Mouse (Mus musculus) erythroblast, embryonic 14.5 days (primary cell): Measurements from ENCODE around the gene Gm10840. TPM values are rescaled to one million over a fixed set of nuclear protein-coding genes. Genes with fewer than 3 reads are reported as not detected.
"Not testable (repeated sequence)": the region's sequence is repeated elsewhere in the genome, so short reads cannot be mapped to it uniquely, and the experiment has no call there.

Experiments
- H3K27me3 ChIP-seq: 2 replicates; pipeline ENCODE4 v1.6.1; 2012; ENCODE audit warnings: inconsistent platforms; ENCODE audit not compliant: control insufficient read depth
- H3K36me3 ChIP-seq: 2 replicates; pipeline ENCODE4 v1.6.1; 2012; ENCODE audit warnings: mild to moderate bottlenecking, inconsistent platforms; ENCODE audit not compliant: control insufficient read depth
- H3K4me1 ChIP-seq: 2 replicates; pipeline ENCODE4 v1.6.1; 2012; ENCODE audit warnings: inconsistent platforms; ENCODE audit not compliant: control insufficient read depth
- H3K4me3 ChIP-seq: replicated peaks from 2 replicates; pipeline ENCODE3; 2012; ENCODE audit warnings: moderate library complexity, mild to moderate bottlenecking, inconsistent platforms
- H3K9me3 ChIP-seq: 2 replicates; pipeline ENCODE4 v1.6.1; 2012; ENCODE audit warnings: low read length, inconsistent platforms, mixed read lengths; ENCODE audit not compliant: control insufficient read depth
- GATA1 ChIP-seq: IDR thresholded peaks from 2 replicates; pipeline ENCODE4 v1.6.1; 2012; ENCODE audit warnings: low read length, inconsistent platforms, mixed read lengths
- TAL1 ChIP-seq: IDR thresholded peaks from 3 replicates; pipeline ENCODE4 v1.6.1; 2012; ENCODE audit warnings: low read length, inconsistent platforms, mixed read lengths
- polyA plus RNA-seq: library from polyadenylated mRNA; stranded (reverse); fragments of >175 nt; gene quantifications from 2 replicates; pipeline ENCODE4 v1.2.3, GENCODE M21; 2012

The Gm10840 gene
- not detected in 2 replicates for polyA plus RNA-seq

DNA sequence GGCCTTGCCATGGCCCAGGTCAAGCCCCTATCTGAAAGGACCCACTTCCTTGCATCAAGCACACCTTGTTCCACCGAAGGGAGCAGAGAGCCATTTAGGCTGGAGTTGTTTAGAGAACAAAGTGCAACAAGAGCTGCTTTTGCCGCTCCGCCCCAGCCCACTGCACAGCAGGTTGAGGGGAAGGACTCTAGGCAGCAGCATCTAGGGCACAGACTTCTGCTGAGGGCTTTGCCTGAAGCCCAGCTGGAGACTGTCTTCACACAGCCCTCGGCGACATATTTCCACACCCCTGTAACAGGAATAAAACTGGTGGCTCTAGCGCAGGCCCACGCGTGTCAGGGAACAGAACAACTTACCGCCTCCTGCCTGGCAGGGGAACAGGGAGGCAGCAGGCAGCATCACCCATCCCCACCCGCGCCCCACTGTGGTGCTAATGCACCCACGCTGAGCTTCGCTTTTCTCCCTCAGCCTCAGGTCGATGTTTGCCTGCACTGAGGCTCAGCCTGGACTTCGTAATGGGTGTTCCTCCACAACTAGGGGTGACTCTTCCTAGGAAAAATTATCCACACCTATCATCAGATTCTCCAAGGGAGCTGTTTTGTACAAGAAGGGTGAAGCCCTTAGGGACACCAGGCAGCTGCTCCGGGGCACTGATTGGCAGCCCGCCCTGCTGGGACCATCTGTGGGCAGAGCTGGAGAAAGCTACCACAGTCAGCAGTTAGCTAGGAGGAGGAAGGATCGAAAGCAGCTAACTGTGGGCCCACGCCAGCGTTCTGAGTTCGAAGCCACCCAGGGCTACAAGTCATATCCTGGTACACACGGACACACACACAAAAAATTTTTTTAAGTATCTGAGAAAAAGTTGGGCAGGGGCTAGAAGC, at the start of gene Gm10840, which contains the start of gene Limd2:
Gene Gm10840, plus strand, starts transcription at position 10 of the 881 bp plus-strand sequence.
Gene Limd2, minus strand, starts transcription at position 20 of the 881 bp plus-strand sequence.
- Histone ChIP-seq H3K4me1 (peaks cover 26% of the 10 kb centered on the region), H3K27me3 (peaks cover 41% of the 10 kb centered on the region)
- TF ChIP-seq TAL1, result no peak
- no peak for TF ChIP-seq GATA1

DNA sequence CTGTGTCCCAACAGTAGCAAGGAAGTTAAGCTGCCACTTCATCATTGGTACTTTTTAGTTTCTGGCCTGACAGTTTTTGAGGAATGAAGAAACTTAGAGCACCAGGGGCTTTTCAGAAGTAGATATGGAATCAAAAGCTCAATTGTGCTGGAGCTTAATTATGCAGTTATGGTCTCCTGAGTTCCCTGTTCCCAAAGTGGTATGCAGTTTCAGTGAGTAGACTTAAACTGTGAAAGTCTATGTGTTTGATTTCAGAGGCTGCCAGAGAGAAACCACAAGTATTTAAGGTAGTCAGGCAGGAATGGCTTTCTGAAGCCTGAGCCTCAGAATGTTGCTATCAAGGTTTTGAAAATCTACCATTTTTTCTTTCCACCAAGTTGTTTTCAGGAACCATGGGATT, 49.0 kb upstream of the Gm10840 start:
- Histone ChIP-seq H3K4me1 (no peaks in the 10 kb centered on the region), H3K36me3 (peaks cover 2% of the 10 kb centered on the region; the same call in 1 of the 2 replicates), H3K27me3 (no peaks in the 10 kb centered on the region), H3K9me3 (no peaks in the 10 kb centered on the region), H3K4me3 (no peak overlapping the region)
- TF ChIP-seq TAL1 (no peak), GATA1 (no peak)

More for the DNA sequence above, at the start of gene Gm10840, which contains the start of gene Limd2:
- Histone ChIP-seq H3K36me3 (peaks cover 32% of the 10 kb centered on the region), H3K4me3 (peak within 1 kb of the TSS; percentile 71), H3K9me3 (no peaks in the 10 kb centered on the region)

DNA sequence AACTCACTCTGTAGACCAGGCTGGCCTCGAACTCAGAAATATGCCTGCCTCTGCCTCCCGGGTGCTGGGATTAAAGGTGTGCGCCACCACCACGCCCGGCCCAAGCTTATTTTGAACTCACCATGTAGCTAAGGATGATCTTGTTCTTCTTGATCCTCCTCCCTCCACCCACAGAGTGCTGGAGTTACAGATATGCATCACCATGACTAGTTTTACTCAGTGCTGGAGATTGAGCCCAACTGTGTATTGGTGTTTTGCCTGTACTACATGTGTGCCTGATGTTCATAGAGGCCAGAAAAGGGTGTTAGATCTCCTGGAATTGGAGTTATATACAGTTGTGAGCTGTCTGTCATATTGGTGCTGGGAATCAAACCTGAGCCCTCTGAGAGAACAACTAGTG, 38.4 kb upstream of the Gm10840 start:
- Histone ChIP-seq H3K36me3 (peaks cover 6% of the 10 kb centered on the region), H3K9me3 (no peaks in the 10 kb centered on the region), H3K4me1 (no peaks in the 10 kb centered on the region), H3K4me3 (no peak overlapping the region), H3K27me3 (no peaks in the 10 kb centered on the region)
- no peak for TF ChIP-seq TAL1
- TF ChIP-seq GATA1, result no peak

DNA sequence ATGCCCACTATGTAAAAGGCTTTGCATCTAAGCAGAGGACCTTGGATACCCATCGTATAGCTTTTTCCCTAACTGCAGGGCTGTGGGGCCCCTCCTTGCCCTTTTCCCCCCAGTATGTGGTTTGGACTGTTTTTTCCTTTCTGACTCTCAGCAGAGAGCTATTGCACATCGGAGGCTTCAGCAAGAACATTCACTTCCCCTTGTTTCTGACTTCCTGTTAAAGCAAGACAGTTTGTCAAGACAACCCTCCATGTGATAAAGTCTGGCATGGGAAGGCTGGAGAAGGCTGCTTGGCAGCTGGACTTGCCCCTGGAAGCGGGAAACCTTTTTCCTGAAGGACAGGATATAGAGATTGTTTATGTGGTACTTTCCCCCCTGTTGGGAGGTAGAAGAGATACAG, 37.9 kb upstream of the Gm10840 start:
- TF ChIP-seq TAL1, result no peak
- no peak for TF ChIP-seq GATA1
- no peak overlapping the region for H3K4me3 ChIP-seq
- H3K36me3 ChIP-seq, result peaks cover 6% of the 10 kb centered on the region
- H3K4me1 ChIP-seq, result no peaks in the 10 kb centered on the region
- H3K9me3 ChIP-seq, result no peaks in the 10 kb centered on the region
- H3K27me3 ChIP-seq, result no peaks in the 10 kb centered on the region

- peaks cover 3% of the 10 kb centered on the region for H3K4me1 ChIP-seq
- H3K36me3 ChIP-seq, result no peaks in the 10 kb centered on the region; the same call in 1 of the 2 replicates
- TF ChIP-seq GATA1 (no peak), TAL1 (no peak)
- H3K27me3 ChIP-seq, result no peaks in the 10 kb centered on the region
- no peaks in the 10 kb centered on the region for H3K9me3 ChIP-seq
- no peak overlapping the region for H3K4me3 ChIP-seq
Observed at GRCm38 (mm10) chr11:106124784-106125183, 35.9 kb upstream of the Gm10840 start.

DNA sequence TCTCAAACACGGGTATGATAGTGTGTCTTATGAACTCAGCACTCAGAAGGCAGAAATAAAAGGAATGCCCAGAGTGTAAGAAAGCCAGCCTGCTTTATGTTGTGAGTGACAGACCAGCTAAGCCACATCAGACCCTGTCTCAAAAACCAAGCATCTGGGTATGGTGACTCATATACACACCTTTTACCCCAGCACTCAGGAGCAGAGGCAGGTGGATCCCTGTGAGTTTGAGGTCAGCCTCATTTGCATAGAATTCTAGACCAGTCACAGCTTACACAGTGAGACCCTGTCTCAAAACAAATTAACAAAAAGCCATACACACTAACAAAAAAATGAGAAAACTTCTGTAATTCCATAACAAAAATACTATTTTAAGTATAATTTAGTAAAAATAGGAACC, 34.8 kb upstream of the Gm10840 start:
- H3K9me3 ChIP-seq, result no peaks in the 10 kb centered on the region
- peaks cover 3% of the 10 kb centered on the region for H3K4me1 ChIP-seq
- no peak overlapping the region for H3K4me3 ChIP-seq
- H3K27me3 ChIP-seq, result no peaks in the 10 kb centered on the region
- TF ChIP-seq TAL1 (no peak), GATA1 (no peak)
- H3K36me3 ChIP-seq, result no peaks in the 10 kb centered on the region; the same call in 1 of the 2 replicates

- not testable (repeated sequence) for H3K4me3 ChIP-seq, H3K4me1 ChIP-seq, H3K27me3 ChIP-seq, H3K9me3 ChIP-seq, H3K36me3 ChIP-seq
Observed at GRCm38 (mm10) chr11:106126727-106127373, 33.8 kb upstream of the Gm10840 start.

GRCm38 (mm10) chr11:106129477-106129876, 31.2 kb upstream of the Gm10840 start:
- H3K36me3 ChIP-seq, result no peaks in the 10 kb centered on the region; the same call in 1 of the 2 replicates
- no peak for TF ChIP-seq GATA1
- TF ChIP-seq TAL1, result no peak
- H3K27me3 ChIP-seq, result no peaks in the 10 kb centered on the region
- H3K4me3 ChIP-seq, result no peak overlapping the region
- H3K9me3 ChIP-seq, result no peaks in the 10 kb centered on the region
- H3K4me1 ChIP-seq, result peaks cover 3% of the 10 kb centered on the region

DNA sequence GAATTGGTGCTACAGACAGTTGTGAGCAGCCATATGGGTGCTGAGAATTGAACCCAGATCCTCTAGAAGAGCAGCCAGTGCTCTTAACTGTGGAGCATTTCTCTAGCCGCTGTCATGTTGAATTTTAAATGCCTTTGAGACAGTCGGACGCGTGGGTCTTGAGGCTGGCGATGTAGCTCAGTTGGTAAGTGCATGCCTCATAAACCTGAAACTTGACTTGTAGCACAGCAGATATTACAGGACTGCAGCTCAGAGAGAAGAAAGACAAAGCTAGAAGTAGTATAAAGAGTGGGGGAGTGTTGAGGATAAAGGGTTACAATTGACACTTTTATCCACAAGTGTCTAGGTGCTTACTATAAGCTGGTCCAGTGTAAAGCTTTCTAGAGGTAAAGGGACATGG, 28.1 kb upstream of the Gm10840 start:
- H3K36me3 ChIP-seq, result no peaks in the 10 kb centered on the region; the same call in 1 of the 2 replicates
- no peaks in the 10 kb centered on the region for H3K9me3 ChIP-seq
- H3K4me3 ChIP-seq, result no peak overlapping the region
- TF ChIP-seq GATA1 (no peak), TAL1 (no peak)
- no peaks in the 10 kb centered on the region for H3K27me3 ChIP-seq
- peaks cover 6% of the 10 kb centered on the region for H3K4me1 ChIP-seq
